33 mouse cellular contexts compared by ENCODE assay signal in genomic region chr15:88881253-88882044, GRCm38 (mm10). TPM values are rescaled to one million over a fixed set of nuclear protein-coding genes. Genes with fewer than 3 reads are reported as not detected.
A peak's percentile ranks its signal among the peaks of the same experiment; 100 is the strongest.
DNase-seq lines count a peak whose midpoint lies in the region; ATAC-seq and TF ChIP-seq lines count a peak whose summit lies in the region.
"Had no signal": no experiment of that assay in that cellular context is flagged by ENCODE, and none has a peak within 500 bp of the region (broad histone marks: within the 10 kb centered on the region; RNA-seq: fewer than 3 reads in every experiment).

No protein-coding gene starts in this region.

- ATAC-seq in limb, embryonic 11.5 days (ENCODE audit: insufficient number of reproducible peaks, low FRiP score, low TSS enrichment, low read depth): no peak
- ATAC-seq in intestine, postnatal 0 days: peak; percentile 38; the same call in 1 of the 2 replicates
- no peak for ATAC-seq in cerebellum, adult (ENCODE audit: insufficient number of reproducible peaks, low FRiP score, low TSS enrichment)
- ATAC-seq: CD4-positive, CD25-positive, alpha-beta regulatory T cell, adult 4 months; forebrain, embryonic 14.5 days; midbrain, embryonic 15.5 days; Patski had no signal

- peak overlapping the region; percentile 27; the same call in 1 of the 2 replicates for H3K9ac ChIP-seq in limb, embryonic 11.5 days (ENCODE audit: low read length)
- H3K9ac ChIP-seq in intestine, postnatal 0 days (ENCODE audit: low read depth, low read length): no peak overlapping the region
- H3K9ac ChIP-seq: embryonic facial prominence, embryonic 12.5 days; heart, embryonic 13.5 days; hindbrain, embryonic 15.5 days; limb, embryonic 13.5 days; lung, embryonic 15.5 days; midbrain, embryonic 15.5 days; neural tube, embryonic 15.5 days; stomach, embryonic 15.5 days had no signal

- DNase-seq in limb, embryonic 11.5 days (ENCODE audit: low spot score): no peak
- DNase-seq in limb, embryonic 10.5 days (ENCODE audit: low spot score): no peak
- peak; percentile 66 for DNase-seq in brain, adult 2 months (ENCODE audit: low read depth, low spot score)
- no peak for DNase-seq in adipocyte (ENCODE audit: low spot score)
- DNase-seq in frontal cortex, postnatal 36 days (ENCODE audit: low spot score in 2 of 2): no peak
- DNase-seq: adrenal gland, adult 2 months; adrenal gland, postnatal 36 days; cerebellum, adult 8-10 months; cerebellum, postnatal 36 days; gastrocnemius, postnatal 36 days; heart, adult 2 months; heart, postnatal 10 days; kidney, adult 9 months; kidney, postnatal 10 days; layer of hippocampus, postnatal 36 days; right cerebral cortex, postnatal 25 days; thymus, postnatal 14 days had no signal

- no peaks in the 10 kb centered on the region for H3K9me3 ChIP-seq in limb, embryonic 11.5 days (ENCODE audit: control insufficient read depth, low read length)
- no peaks in the 10 kb centered on the region for H3K9me3 ChIP-seq in limb, embryonic 10.5 days (replicated peaks)
- H3K9me3 ChIP-seq in intestine, postnatal 0 days (ENCODE audit: control insufficient read depth): no peaks in the 10 kb centered on the region
- H3K9me3 ChIP-seq: embryonic facial prominence, embryonic 12.5 days; G1E; heart, embryonic 13.5 days; hindbrain, embryonic 15.5 days; limb, embryonic 13.5 days; lung, embryonic 15.5 days; midbrain, embryonic 10.5 days; midbrain, embryonic 15.5 days; neural tube, embryonic 15.5 days; stomach, embryonic 15.5 days had no signal

- no peak overlapping the region for H3K27ac ChIP-seq in limb, embryonic 11.5 days (replicated peaks; ENCODE audit: low read depth, low read length)
- no peak overlapping the region for H3K27ac ChIP-seq in limb, embryonic 10.5 days
- H3K27ac ChIP-seq in intestine, postnatal 0 days (ENCODE audit: low read depth, low read length): no peak overlapping the region
- H3K27ac ChIP-seq: embryonic facial prominence, embryonic 12.5 days; heart, adult 2 months; heart, embryonic 13.5 days; hindbrain, embryonic 15.5 days; limb, embryonic 13.5 days; lung, embryonic 15.5 days; midbrain, embryonic 10.5 days; midbrain, embryonic 15.5 days; neural tube, embryonic 15.5 days; stomach, embryonic 15.5 days had no signal

- H3K4me3 ChIP-seq in limb, embryonic 11.5 days (ENCODE audit: low read depth, low read length): no peak overlapping the region
- no peak overlapping the region for H3K4me3 ChIP-seq in limb, embryonic 10.5 days
- H3K4me3 ChIP-seq in intestine, postnatal 0 days (ENCODE audit: low read depth, low read length): no peak overlapping the region
- H3K4me3 ChIP-seq: embryonic facial prominence, embryonic 12.5 days; heart, adult 2 months; heart, embryonic 13.5 days; hindbrain, embryonic 15.5 days; limb, embryonic 13.5 days; lung, embryonic 15.5 days; midbrain, embryonic 10.5 days; midbrain, embryonic 15.5 days; neural tube, embryonic 15.5 days; stomach, embryonic 15.5 days had no signal

- no peak for TF ChIP-seq CTCF in intestine, postnatal 0 days (IDR thresholded peaks at IDR 0.05; ENCODE audit: low read depth)

- 0 out of 2 replicates have a peak, but pooled peaks cover 3% of the 10 kb centered on the region for H3K4me1 ChIP-seq in limb, embryonic 11.5 days (ENCODE audit: control insufficient read depth, insufficient read depth, low read length)
- H3K4me1 ChIP-seq in limb, embryonic 10.5 days: peaks cover 6% of the 10 kb centered on the region
- H3K4me1 ChIP-seq in intestine, postnatal 0 days (replicated peaks; ENCODE audit: control insufficient read depth, insufficient read depth, low read length): no peaks in the 10 kb centered on the region
- H3K4me1 ChIP-seq: embryonic facial prominence, embryonic 12.5 days; hindbrain, embryonic 15.5 days; lung, embryonic 15.5 days; midbrain, embryonic 15.5 days; stomach, embryonic 15.5 days had no signal

- 62% methylated on average over 22 of the region's 22 CpGs for WGBS in limb, embryonic 11.5 days
- WGBS in limb, embryonic 10.5 days: 60% methylated on average over 22 of the region's 22 CpGs
- 59% methylated on average over 22 of the region's 22 CpGs for WGBS in intestine, postnatal 0 days

- no peaks in the 10 kb centered on the region for H3K36me3 ChIP-seq in limb, embryonic 11.5 days (ENCODE audit: control insufficient read depth, insufficient read depth, low read length)
- no peaks in the 10 kb centered on the region for H3K36me3 ChIP-seq in limb, embryonic 10.5 days
- H3K36me3 ChIP-seq in intestine, postnatal 0 days (ENCODE audit: control insufficient read depth, insufficient read depth): no peaks in the 10 kb centered on the region
- H3K36me3 ChIP-seq: embryonic facial prominence, embryonic 12.5 days; G1E; heart, embryonic 13.5 days; hindbrain, embryonic 15.5 days; limb, embryonic 13.5 days; lung, embryonic 15.5 days; midbrain, embryonic 10.5 days; midbrain, embryonic 15.5 days; neural tube, embryonic 15.5 days; stomach, embryonic 15.5 days had no signal

- no peaks in the 10 kb centered on the region for H3K27me3 ChIP-seq in limb, embryonic 11.5 days (ENCODE audit: control insufficient read depth, insufficient read depth, low read length)
- H3K27me3 ChIP-seq in limb, embryonic 10.5 days (ENCODE audit: low read depth, poor library complexity, severe bottlenecking): 0 out of 2 replicates have a peak, but pooled peaks cover 4% of the 10 kb centered on the region
- no peaks in the 10 kb centered on the region for H3K27me3 ChIP-seq in intestine, postnatal 0 days (replicated peaks; ENCODE audit: control insufficient read depth, insufficient read depth, low read length)
- H3K27me3 ChIP-seq: embryonic facial prominence, embryonic 12.5 days; heart, embryonic 13.5 days; hindbrain, embryonic 15.5 days; limb, embryonic 13.5 days; lung, embryonic 15.5 days; midbrain, embryonic 15.5 days; neural tube, embryonic 15.5 days; Patski; stomach, embryonic 15.5 days had no signal

- H3K4me2 ChIP-seq in limb, embryonic 11.5 days (ENCODE audit: low read depth, severe bottlenecking): no peak overlapping the region
- no peak overlapping the region for H3K4me2 ChIP-seq in intestine, postnatal 0 days (replicated peaks; ENCODE audit: low read depth)
- H3K4me2 ChIP-seq: embryonic facial prominence, embryonic 12.5 days; heart, embryonic 13.5 days; hindbrain, embryonic 15.5 days; limb, embryonic 13.5 days; liver, embryonic 11.5 days; lung, embryonic 15.5 days; midbrain, embryonic 15.5 days; neural tube, embryonic 15.5 days; stomach, embryonic 15.5 days had no signal

RNA-seq across cellular contexts. Expression of gene Pim3, which starts 19.5 kb away (rescaled TPM):
- 34.5 and 43.9 TPM in 2 replicates for polyA plus RNA-seq in limb, embryonic 11.5 days (2014; fragmentation: Nextera tagmentation; extraction: Ambion mirVana)
- 46.6 and 48.2 TPM in 2 replicates for polyA plus RNA-seq in limb, embryonic 10.5 days (2016; fragmentation: Nextera tagmentation; extraction: Ambion mirVana)
- polyA plus RNA-seq in intestine, postnatal 0 days (2015; fragmentation: Nextera tagmentation; extraction: Ambion mirVana): 28.0 and 36.8 TPM in 2 replicates
